Mouse (Mus musculus) intestine, embryonic 15.5 days (tissue): ENCODE results near the gene Ccdc148. TPM values are rescaled to one million over a fixed set of nuclear protein-coding genes. Genes with fewer than 3 reads are reported as not detected.

Source experiments
- ATAC-seq: fragments of 200-750 bp; cut with Nextera tagmentation; 2 replicates; pipeline ENCODE4 v1.8.0; 2017; ENCODE audit warnings: moderate TSS enrichment, moderate library complexity
- H3K27ac ChIP-seq: fragments of 300-500 bp; sonication (generic); 2 replicates; pipeline ENCODE4 v1.5.1; 2015; ENCODE audit warnings: mild to moderate bottlenecking, inconsistent platforms
- H3K27me3 ChIP-seq: fragments of 300-500 bp; sonication (generic); replicated peaks from 2 replicates; pipeline ENCODE4 v1.6.1; 2015; ENCODE audit warnings: inconsistent platforms
- H3K36me3 ChIP-seq: fragments of 300-500 bp; sonication (generic); 2 replicates; pipeline ENCODE4 v1.6.1; 2015; ENCODE audit warnings: inconsistent platforms
- H3K4me1 ChIP-seq: fragments of 300-500 bp; sonication (generic); replicated peaks from 2 replicates; pipeline ENCODE4 v1.6.1; 2015; ENCODE audit warnings: inconsistent platforms
- H3K4me2 ChIP-seq: fragments of 300-500 bp; sonication (generic); replicated peaks from 2 replicates; pipeline ENCODE4 v1.6.1; 2015; ENCODE audit warnings: mild to moderate bottlenecking, inconsistent platforms
- H3K4me3 ChIP-seq: fragments of 300-500 bp; sonication (generic); replicated peaks from 2 replicates; pipeline ENCODE4 v1.5.1; 2015; ENCODE audit warnings: inconsistent platforms
- H3K9ac ChIP-seq: fragments of 300-500 bp; sonication (generic); 2 replicates; pipeline ENCODE4 v1.6.1; 2015; ENCODE audit warnings: inconsistent platforms
- H3K9me3 ChIP-seq: fragments of 300-500 bp; sonication (generic); 2 replicates; pipeline ENCODE4 v1.6.1; 2016; ENCODE audit warnings: inconsistent platforms
- WGBS: fragments of 180-500 bp; shearing (Covaris S2); methylation state at CpG from one replicate; pipeline ENCODE4 v1.1.7; 2015; 5-methylcytosine and 5-hydroxymethylcytosine counted together
- polyA plus RNA-seq: library from polyadenylated mRNA; unstranded; fragments of >200 nt; fragmentation: Nextera tagmentation; extraction: Ambion mirVana; gene quantifications from 2 replicates; pipeline ENCODE4 v1.2.1, GENCODE M21; 2015

Gene Ccdc148
- polyA plus RNA-seq, 1 experiment from 2014 or later = 0.88 TPM

- H3K27me3 ChIP-seq = no peaks in the 10 kb centered on the region
- no peaks in the 10 kb centered on the region for H3K9me3 ChIP-seq
- WGBS = 54% methylated on average over 6 of the region's 6 CpGs
- peak overlapping the region; percentile 41 for H3K4me2 ChIP-seq
- no peak overlapping the region for H3K9ac ChIP-seq
- no peaks in the 10 kb centered on the region for H3K36me3 ChIP-seq
- H3K4me1 ChIP-seq = peaks cover 21% of the 10 kb centered on the region
- ATAC-seq = peak; percentile 89
- no peak overlapping the region for H3K4me3 ChIP-seq
- H3K27ac ChIP-seq = peak overlapping the region; percentile 56
Observed at GRCm38 (mm10) chr2:59175926-59176325, 15.4 kb upstream of the Ccdc148 start.

- Histone ChIP-seq H3K27ac (no peak overlapping the region), H3K27me3 (no peaks in the 10 kb centered on the region), H3K9me3 (no peaks in the 10 kb centered on the region), H3K4me3 (no peak overlapping the region), H3K4me1 (peaks cover 12% of the 10 kb centered on the region), H3K9ac (no peak overlapping the region), H3K36me3 (no peaks in the 10 kb centered on the region), H3K4me2 (no peak overlapping the region)
- 69% methylated on average over 5 of the region's 5 CpGs for WGBS
- no peak for ATAC-seq
Observed at GRCm38 (mm10) chr2:59171533-59171932, 11.1 kb upstream of the Ccdc148 start.

GRCm38 (mm10) chr2:59170593-59170992 lies 10.1 kb upstream of the Ccdc148 start:
- Histone ChIP-seq H3K36me3 (no peaks in the 10 kb centered on the region), H3K4me1 (peaks cover 8% of the 10 kb centered on the region), H3K9me3 (no peaks in the 10 kb centered on the region), H3K27ac (no peak overlapping the region), H3K4me3 (no peak overlapping the region), H3K4me2 (no peak overlapping the region), H3K9ac (no peak overlapping the region), H3K27me3 (no peaks in the 10 kb centered on the region)
- 97% methylated on average over 5 of the region's 5 CpGs for WGBS
- no peak for ATAC-seq

GRCm38 (mm10) chr2:59170208-59170589 lies 9.7 kb upstream of the Ccdc148 start:
- H3K4me1 ChIP-seq = peaks cover 8% of the 10 kb centered on the region
- no peak overlapping the region for H3K4me3 ChIP-seq
- no peaks in the 10 kb centered on the region for H3K36me3 ChIP-seq
- WGBS = 66% methylated on average over 3 of the region's 3 CpGs
- no peak overlapping the region for H3K9ac ChIP-seq
- H3K4me2 ChIP-seq = no peak overlapping the region
- H3K9me3 ChIP-seq = no peaks in the 10 kb centered on the region
- no peaks in the 10 kb centered on the region for H3K27me3 ChIP-seq
- ATAC-seq = no peak
- H3K27ac ChIP-seq = no peak overlapping the region

- no peaks in the 10 kb centered on the region for H3K36me3 ChIP-seq
- H3K9ac ChIP-seq = no peak overlapping the region
- H3K9me3 ChIP-seq = no peaks in the 10 kb centered on the region
- no peak overlapping the region for H3K27ac ChIP-seq
- WGBS = 54% methylated on average over 9 of the region's 9 CpGs
- peaks cover 8% of the 10 kb centered on the region for H3K4me1 ChIP-seq
- ATAC-seq = peak; percentile 50
- no peaks in the 10 kb centered on the region for H3K27me3 ChIP-seq
- no peak overlapping the region for H3K4me2 ChIP-seq
- no peak overlapping the region for H3K4me3 ChIP-seq
Observed at GRCm38 (mm10) chr2:59169572-59170207, 9.2 kb upstream of the Ccdc148 start.

- ATAC-seq = peak; percentile 73
- H3K4me1 ChIP-seq = peaks cover 3% of the 10 kb centered on the region; the same call in 1 of the 2 replicates
- H3K9me3 ChIP-seq = no peaks in the 10 kb centered on the region
- H3K9ac ChIP-seq = no peak overlapping the region
- H3K4me2 ChIP-seq = no peak overlapping the region
- H3K36me3 ChIP-seq = no peaks in the 10 kb centered on the region
- no peaks in the 10 kb centered on the region for H3K27me3 ChIP-seq
- no peak overlapping the region for H3K27ac ChIP-seq
- 69% methylated on average over 4 of the region's 4 CpGs for WGBS
- H3K4me3 ChIP-seq = no peak overlapping the region
Observed at GRCm38 (mm10) chr2:59167830-59168229, 7.3 kb upstream of the Ccdc148 start.

GRCm38 (mm10) chr2:59166976-59167375 lies 6.5 kb upstream of the Ccdc148 start:
- Histone ChIP-seq H3K4me3 (no peak overlapping the region), H3K9ac (no peak overlapping the region), H3K27me3 (no peaks in the 10 kb centered on the region), H3K36me3 (no peaks in the 10 kb centered on the region), H3K27ac (no peak overlapping the region), H3K9me3 (no peaks in the 10 kb centered on the region), H3K4me1 (peaks cover 7% of the 10 kb centered on the region; the same call in 1 of the 2 replicates), H3K4me2 (no peak overlapping the region)
- WGBS = 73% methylated on average over 4 of the region's 4 CpGs
- no peak for ATAC-seq

- Histone ChIP-seq H3K27ac (no peak overlapping the region), H3K4me2 (peak overlapping the region; percentile 80), H3K9ac (peak overlapping the region; percentile 87), H3K4me3 (peak overlapping the region; percentile 89), H3K36me3 (no peaks in the 10 kb centered on the region), H3K9me3 (no peaks in the 10 kb centered on the region), H3K4me1 (peaks cover 10% of the 10 kb centered on the region; the same call in 1 of the 2 replicates), H3K27me3 (no peaks in the 10 kb centered on the region)
- ATAC-seq = no peak
- 21% methylated on average over 8 of the region's 8 CpGs for WGBS
Observed at GRCm38 (mm10) chr2:59162285-59162600, 1.8 kb upstream of the Ccdc148 start.

GRCm38 (mm10) chr2:59161441-59162284 lies 1.2 kb upstream of the Ccdc148 start:
- H3K4me2 ChIP-seq = peak overlapping the region; percentile 80
- no peaks in the 10 kb centered on the region for H3K27me3 ChIP-seq
- H3K27ac ChIP-seq = peak overlapping the region; percentile 86
- no peaks in the 10 kb centered on the region for H3K36me3 ChIP-seq
- peak overlapping the region; percentile 87 for H3K9ac ChIP-seq
- WGBS = under 1% methylated on average over 66 of the region's 74 CpGs
- H3K9me3 ChIP-seq = no peaks in the 10 kb centered on the region
- peaks cover 10% of the 10 kb centered on the region; the same call in 1 of the 2 replicates for H3K4me1 ChIP-seq
- peak overlapping the region; percentile 89 for H3K4me3 ChIP-seq
- peak; percentile 77 for ATAC-seq

- H3K9me3 ChIP-seq = no peaks in the 10 kb centered on the region
- H3K4me1 ChIP-seq = peaks cover 10% of the 10 kb centered on the region; the same call in 1 of the 2 replicates
- peak overlapping the region; percentile 87 for H3K9ac ChIP-seq
- H3K4me3 ChIP-seq = peak overlapping the region; percentile 89
- H3K27ac ChIP-seq = peak overlapping the region; percentile 86
- H3K27me3 ChIP-seq = no peaks in the 10 kb centered on the region
- peak; percentile 62 for ATAC-seq
- no peaks in the 10 kb centered on the region for H3K36me3 ChIP-seq
- H3K4me2 ChIP-seq = peak overlapping the region; percentile 80
- under 1% methylated on average over 45 of the region's 58 CpGs for WGBS
Observed at GRCm38 (mm10) chr2:59161021-59161440, 548 bp upstream of the Ccdc148 start.

GRCm38 (mm10) chr2:59159961-59160604 lies 400 bp downstream of the Ccdc148 start:
- Histone ChIP-seq H3K4me3 (peak overlapping the region; percentile 89), H3K9ac (peak overlapping the region; percentile 28; the same call in 1 of the 2 replicates), H3K4me1 (peaks cover 10% of the 10 kb centered on the region; the same call in 1 of the 2 replicates), H3K9me3 (no peaks in the 10 kb centered on the region), H3K27me3 (no peaks in the 10 kb centered on the region), H3K4me2 (peak overlapping the region; percentile 80), H3K36me3 (no peaks in the 10 kb centered on the region), H3K27ac (0 out of 2 replicates have a peak overlapping the region, but pooled peaks have one; percentile 27)
- under 1% methylated on average over 16 of the region's 16 CpGs for WGBS
- ATAC-seq = peak; percentile 52

- WGBS = 54% methylated on average over 2 of the region's 2 CpGs
- Histone ChIP-seq H3K9me3 (no peaks in the 10 kb centered on the region), H3K4me3 (no peak overlapping the region), H3K9ac (no peak overlapping the region), H3K4me1 (peaks cover 10% of the 10 kb centered on the region; the same call in 1 of the 2 replicates), H3K36me3 (no peaks in the 10 kb centered on the region), H3K4me2 (no peak overlapping the region), H3K27me3 (no peaks in the 10 kb centered on the region), H3K27ac (no peak overlapping the region)
- no peak for ATAC-seq
Observed at GRCm38 (mm10) chr2:59158117-59158516, 2.4 kb downstream of the Ccdc148 start.
